Mouse (Mus musculus): ENCODE measurements around the gene Galnt7. TPM values are rescaled to one million over a fixed set of nuclear protein-coding genes. Genes with fewer than 3 reads are reported as not detected.

Gene Galnt7
- polyA plus RNA-seq, 1 experiment from 2014 or later, result 11.7 TPM

GRCm38 (mm10) chr8:57575336-57575735, 77.5 kb downstream of the Galnt7 start:
- Histone ChIP-seq H3K27ac (replicated peaks) (no peak overlapping the region), H3K27me3 (no peaks in the 10 kb centered on the region; the same call in 1 of the 2 replicates), H3K4me1 (replicated peaks) (peaks cover 21% of the 10 kb centered on the region), H3K4me2 (no peak overlapping the region), H3K9ac (no peak overlapping the region), H3K9me3 (no peaks in the 10 kb centered on the region), H3K36me3 (no peaks in the 10 kb centered on the region), H3K4me3 (no peak overlapping the region)
- 83% methylated on average over 9 of the region's 9 CpGs for WGBS
- ATAC-seq (ENCODE audit: low read depth), result no peak

DNA sequence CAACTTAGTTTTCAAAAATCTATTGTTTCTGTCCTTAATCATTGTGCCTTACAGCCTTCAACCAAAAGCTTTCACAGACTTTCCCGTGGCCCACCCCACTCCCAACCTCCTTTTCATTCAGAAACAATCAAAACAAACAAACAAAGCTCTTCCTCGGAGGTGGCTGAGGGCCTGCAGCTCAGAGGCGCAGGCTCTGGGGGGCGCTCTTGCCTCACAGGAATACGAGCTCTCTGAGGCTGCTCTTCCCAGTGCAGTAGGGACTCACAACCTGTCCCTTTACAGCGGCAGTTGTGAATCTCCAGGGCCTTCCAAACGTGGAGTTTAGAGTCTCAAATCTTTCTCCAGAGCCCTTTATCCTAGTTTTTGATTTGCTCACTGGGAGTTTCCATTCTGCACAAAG, 78.4 kb downstream of the Galnt7 start:
- no peak overlapping the region for H3K27ac ChIP-seq (replicated peaks)
- no peak overlapping the region for H3K4me3 ChIP-seq
- H3K27me3 ChIP-seq, result no peaks in the 10 kb centered on the region; the same call in 1 of the 2 replicates

DNA sequence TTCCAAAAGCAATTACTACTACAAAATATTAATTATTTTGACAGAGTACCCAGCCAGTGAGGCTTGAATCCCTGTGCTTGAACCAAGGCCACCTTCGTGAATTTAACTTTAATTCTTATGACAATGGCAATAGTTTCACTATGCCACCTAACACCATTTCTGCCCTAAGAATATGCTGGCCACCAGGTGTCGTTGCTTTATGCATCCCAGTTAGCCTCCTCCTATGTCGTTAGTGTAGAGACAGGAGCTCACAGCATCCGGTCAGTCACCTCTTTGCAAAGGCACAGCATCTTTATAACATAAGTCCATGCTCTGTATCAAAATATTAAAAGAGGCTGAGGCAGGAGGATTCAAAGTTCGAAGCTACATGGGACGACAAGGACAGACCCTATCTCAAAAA, 79.0 kb downstream of the Galnt7 start:
- Histone ChIP-seq H3K36me3 (no peaks in the 10 kb centered on the region), H3K9ac (no peak overlapping the region), H3K4me1 (replicated peaks) (peaks cover 28% of the 10 kb centered on the region), H3K27ac (replicated peaks) (no peak overlapping the region), H3K27me3 (no peaks in the 10 kb centered on the region; the same call in 1 of the 2 replicates), H3K4me2 (no peak overlapping the region), H3K9me3 (no peaks in the 10 kb centered on the region), H3K4me3 (no peak overlapping the region)
- 83% methylated on average over 6 of the region's 6 CpGs for WGBS
- ATAC-seq (ENCODE audit: low read depth), result no peak

More for the DNA sequence above, 78.4 kb downstream of the Galnt7 start:
- WGBS, result 9% methylated on average over 7 of the region's 7 CpGs
- H3K4me1 ChIP-seq (replicated peaks), result peaks cover 22% of the 10 kb centered on the region
- no peak overlapping the region for H3K9ac ChIP-seq
- peak; percentile 81 for ATAC-seq (ENCODE audit: low read depth)
- H3K4me2 ChIP-seq, result no peak overlapping the region
- no peaks in the 10 kb centered on the region for H3K36me3 ChIP-seq
- H3K9me3 ChIP-seq, result no peaks in the 10 kb centered on the region

GRCm38 (mm10) chr8:57569886-57570285, 82.9 kb downstream of the Galnt7 start:
- no peak overlapping the region for H3K4me3 ChIP-seq
- no peak overlapping the region for H3K9ac ChIP-seq
- H3K27ac ChIP-seq (replicated peaks), result no peak overlapping the region
- 82% methylated on average over 6 of the region's 6 CpGs for WGBS
- no peak for ATAC-seq (ENCODE audit: low read depth)
- no peaks in the 10 kb centered on the region for H3K27me3 ChIP-seq
- H3K9me3 ChIP-seq, result no peaks in the 10 kb centered on the region
- H3K4me1 ChIP-seq (replicated peaks), result peaks cover 29% of the 10 kb centered on the region
- no peaks in the 10 kb centered on the region for H3K36me3 ChIP-seq
- H3K4me2 ChIP-seq, result no peak overlapping the region

- Histone ChIP-seq H3K36me3 (no peaks in the 10 kb centered on the region), H3K9ac (no peak overlapping the region), H3K4me3 (no peak overlapping the region), H3K4me1 (replicated peaks) (peaks cover 25% of the 10 kb centered on the region), H3K4me2 (no peak overlapping the region), H3K27me3 (no peaks in the 10 kb centered on the region), H3K27ac (replicated peaks) (no peak overlapping the region), H3K9me3 (no peaks in the 10 kb centered on the region)
- WGBS, result 50% methylated on average over 11 of the region's 11 CpGs
- peak; percentile 42; the same call in 1 of the 2 replicates for ATAC-seq (ENCODE audit: low read depth)
Measured at GRCm38 (mm10) chr8:57569400-57569795, 83.4 kb downstream of the Galnt7 start.

DNA sequence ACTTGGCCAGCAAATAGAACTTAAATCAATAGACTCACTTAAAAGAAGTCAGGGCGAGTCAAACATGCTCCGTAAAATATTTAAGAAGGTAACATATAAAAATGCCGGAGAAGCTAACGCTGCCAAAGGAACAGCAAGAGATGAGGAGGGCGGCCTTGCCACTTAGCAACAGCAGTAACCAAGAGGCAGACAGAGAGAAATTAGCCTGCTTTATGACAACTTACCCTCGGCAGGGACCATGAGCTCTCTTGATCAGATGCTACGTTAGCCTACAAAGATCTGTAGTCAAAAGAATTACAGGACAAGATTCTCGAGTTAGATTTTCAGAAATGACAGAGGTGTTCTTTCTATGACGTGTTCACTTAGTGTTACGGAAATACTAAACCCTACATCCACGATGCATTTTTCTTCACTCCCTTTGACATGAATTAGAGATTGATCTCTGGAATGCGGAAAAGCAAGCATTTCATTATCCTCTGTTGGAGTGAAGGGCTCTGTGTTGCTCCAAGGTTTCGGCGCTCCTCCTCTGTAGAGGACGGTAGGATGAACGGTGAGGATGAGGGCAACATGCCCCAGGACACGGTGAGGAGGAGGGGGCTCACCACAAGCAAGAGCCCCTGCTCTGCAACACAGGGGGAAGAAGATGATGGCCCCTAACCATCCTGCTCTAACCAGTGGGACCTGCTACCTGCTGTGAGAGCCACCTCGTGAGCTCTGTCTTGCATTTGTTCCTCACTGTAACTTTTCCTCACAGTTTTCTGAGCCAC, 84.0 kb downstream of the Galnt7 start:
- Histone ChIP-seq H3K27ac (replicated peaks) (no peak overlapping the region), H3K27me3 (no peaks in the 10 kb centered on the region), H3K4me2 (no peak overlapping the region), H3K4me1 (replicated peaks) (peaks cover 23% of the 10 kb centered on the region), H3K4me3 (no peak overlapping the region), H3K9me3 (no peaks in the 10 kb centered on the region), H3K9ac (no peak overlapping the region), H3K36me3 (no peaks in the 10 kb centered on the region)
- 65% methylated on average over 18 of the region's 18 CpGs for WGBS
- 0 out of 2 replicates have a peak, but pooled peaks have one; percentile 26 for ATAC-seq (ENCODE audit: low read depth)

DNA sequence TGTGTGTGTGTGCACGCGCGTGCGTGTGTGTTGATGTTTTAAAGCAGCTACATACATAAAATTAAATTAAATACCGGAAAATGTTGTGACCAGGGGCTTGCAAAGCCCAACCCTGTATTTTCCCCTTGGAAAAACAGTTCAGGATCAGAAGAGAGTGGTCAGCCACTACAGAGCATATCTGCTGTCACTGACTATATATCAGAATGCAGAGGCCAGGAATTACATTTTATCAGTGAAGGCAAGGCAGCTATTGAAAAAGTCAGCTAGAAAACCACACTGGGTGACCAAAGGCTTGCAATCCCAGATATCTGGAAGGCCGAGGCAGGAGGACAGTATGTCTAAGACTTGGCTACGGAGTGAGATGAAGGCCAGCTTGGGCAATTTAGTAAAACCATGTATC, 84.8 kb downstream of the Galnt7 start:
- Histone ChIP-seq H3K4me3 (no peak overlapping the region), H3K27me3 (no peaks in the 10 kb centered on the region), H3K36me3 (no peaks in the 10 kb centered on the region), H3K27ac (replicated peaks) (no peak overlapping the region; the same call in 1 of the 2 replicates), H3K4me2 (no peak overlapping the region), H3K9me3 (no peaks in the 10 kb centered on the region), H3K4me1 (replicated peaks) (peaks cover 23% of the 10 kb centered on the region), H3K9ac (0 out of 2 replicates have a peak overlapping the region, but pooled peaks have one; percentile 22)
- 57% methylated on average over 7 of the region's 7 CpGs for WGBS
- ATAC-seq (ENCODE audit: low read depth), result no peak

DNA sequence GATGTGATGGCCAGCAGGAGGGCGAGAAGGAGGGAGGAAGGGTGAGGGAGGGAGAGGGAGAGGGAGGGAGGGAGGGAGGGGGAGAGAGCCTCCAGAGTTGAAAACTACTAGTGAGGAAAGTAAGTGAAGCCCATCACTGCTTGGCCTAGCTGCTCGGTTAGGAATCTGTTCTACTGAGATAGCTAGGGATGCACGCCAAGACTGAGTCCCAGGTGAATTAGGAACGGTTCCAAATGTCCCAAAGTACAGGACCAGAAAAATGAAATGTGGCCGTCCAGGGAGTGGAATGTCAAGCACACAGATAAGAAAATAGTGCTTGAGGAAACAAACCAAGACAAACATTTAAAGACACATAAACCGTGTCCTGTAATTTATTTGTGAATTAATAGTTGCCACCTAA, 87.8 kb downstream of the Galnt7 start:
- Histone ChIP-seq H3K36me3 (no peaks in the 10 kb centered on the region), H3K27me3 (no peaks in the 10 kb centered on the region), H3K9ac (no peak overlapping the region), H3K4me2 (no peak overlapping the region), H3K9me3 (no peaks in the 10 kb centered on the region), H3K4me1 (replicated peaks) (peaks cover 23% of the 10 kb centered on the region), H3K27ac (replicated peaks) (no peak overlapping the region), H3K4me3 (no peak overlapping the region)
- ATAC-seq (ENCODE audit: low read depth), result no peak
- WGBS, result 75% methylated on average over 6 of the region's 6 CpGs

DNA sequence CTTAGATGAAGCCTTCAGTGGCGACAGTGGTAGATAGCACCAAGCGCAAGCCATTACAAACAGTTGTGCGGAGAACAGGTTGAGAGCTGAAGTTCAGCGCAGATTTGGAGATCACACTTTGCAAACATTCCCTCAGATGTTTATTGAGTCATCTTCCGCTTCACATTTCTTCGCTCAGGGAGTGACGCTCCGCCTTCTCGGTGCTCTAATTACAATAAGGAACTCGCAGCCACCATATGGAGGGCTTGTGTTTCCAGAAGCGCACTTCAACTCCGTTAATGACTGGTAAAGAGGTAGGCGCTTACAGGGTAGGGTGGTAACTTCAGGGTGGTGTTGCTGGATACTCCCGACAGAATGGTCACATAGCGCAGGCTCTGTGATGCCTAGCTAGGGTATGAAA, 89.1 kb downstream of the Galnt7 start:
- 96% methylated on average over 15 of the region's 15 CpGs for WGBS
- Histone ChIP-seq H3K27ac (replicated peaks) (no peak overlapping the region), H3K4me2 (no peak overlapping the region), H3K9me3 (no peaks in the 10 kb centered on the region), H3K4me3 (no peak overlapping the region), H3K4me1 (replicated peaks) (peaks cover 15% of the 10 kb centered on the region), H3K9ac (no peak overlapping the region), H3K36me3 (no peaks in the 10 kb centered on the region), H3K27me3 (no peaks in the 10 kb centered on the region)
- ATAC-seq (ENCODE audit: low read depth), result no peak

GRCm38 (mm10) chr8:57562741-57563140, 90.1 kb downstream of the Galnt7 start:
- H3K4me3 ChIP-seq, result no peak overlapping the region
- no peaks in the 10 kb centered on the region for H3K36me3 ChIP-seq
- no peaks in the 10 kb centered on the region for H3K9me3 ChIP-seq
- no peak overlapping the region for H3K4me2 ChIP-seq
- H3K4me1 ChIP-seq (replicated peaks), result peaks cover 7% of the 10 kb centered on the region
- no peak overlapping the region for H3K27ac ChIP-seq (replicated peaks)
- no peak overlapping the region for H3K9ac ChIP-seq
- 88% methylated on average over 3 of the region's 3 CpGs for WGBS
- no peaks in the 10 kb centered on the region for H3K27me3 ChIP-seq
- ATAC-seq (ENCODE audit: low read depth), result no peak

GRCm38 (mm10) chr8:57560926-57561325, 91.9 kb downstream of the Galnt7 start:
- ATAC-seq (ENCODE audit: low read depth), result no peak

DNA sequence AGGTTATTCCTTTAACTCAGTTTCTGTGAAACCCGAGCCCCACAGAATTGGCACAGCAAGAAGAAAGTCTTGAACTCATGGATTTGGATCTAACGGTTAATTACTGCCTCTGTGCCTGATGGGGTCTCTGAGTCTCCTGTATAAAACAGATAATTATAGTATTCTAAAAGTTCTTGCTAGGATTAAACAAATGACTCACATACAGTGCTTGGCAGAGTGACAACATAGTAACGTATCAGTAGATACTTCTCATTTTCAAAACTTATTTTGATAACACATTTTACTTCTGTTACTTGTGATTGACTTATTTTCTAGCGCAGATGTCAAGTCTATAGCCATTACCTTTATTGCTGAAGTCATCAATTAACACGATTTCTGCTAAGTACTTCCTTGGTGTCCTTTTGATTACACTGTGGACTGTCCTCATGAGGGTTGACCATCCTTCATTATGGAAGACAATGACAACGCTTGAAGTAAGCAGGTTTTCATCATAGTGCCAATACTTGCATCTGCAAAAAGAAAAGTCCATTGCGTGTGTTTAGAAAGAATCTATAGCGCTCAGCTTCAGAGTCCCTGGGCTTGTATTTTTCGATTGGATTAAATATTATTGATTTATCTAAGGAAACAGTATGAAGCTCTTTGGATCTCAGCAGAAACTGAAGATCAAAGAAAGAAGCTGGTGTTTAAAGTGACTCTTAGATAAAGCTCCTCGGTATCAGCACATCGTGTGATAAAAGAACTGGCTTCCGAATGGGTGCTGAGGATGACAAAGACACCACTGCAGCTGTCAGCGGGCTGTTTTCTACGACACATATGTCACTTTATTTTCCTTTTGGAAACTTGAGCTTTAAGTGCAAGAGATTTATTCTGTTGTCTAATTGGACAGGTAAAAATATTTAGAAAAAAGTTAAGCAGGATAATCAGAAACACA, 100.5 kb downstream of the Galnt7 start:
- Histone ChIP-seq H3K4me1 (replicated peaks) (peaks cover 6% of the 10 kb centered on the region), H3K4me3 (no peak overlapping the region), H3K36me3 (peaks cover 4% of the 10 kb centered on the region; the same call in 1 of the 2 replicates), H3K9ac (no peak overlapping the region), H3K9me3 (no peaks in the 10 kb centered on the region), H3K27me3 (no peaks in the 10 kb centered on the region), H3K27ac (replicated peaks) (no peak overlapping the region), H3K4me2 (no peak overlapping the region)
- no peak for ATAC-seq (ENCODE audit: low read depth)
- 90% methylated on average over 14 of the region's 14 CpGs for WGBS

More at GRCm38 (mm10) chr8:57560926-57561325, 91.9 kb downstream of the Galnt7 start:
- H3K27me3 ChIP-seq, result no peaks in the 10 kb centered on the region
- H3K4me2 ChIP-seq, result no peak overlapping the region
- no peak overlapping the region for H3K9ac ChIP-seq
- H3K4me1 ChIP-seq (replicated peaks), result no peaks in the 10 kb centered on the region
- H3K4me3 ChIP-seq, result no peak overlapping the region
- H3K27ac ChIP-seq (replicated peaks), result no peak overlapping the region
- 80% methylated on average over 9 of the region's 9 CpGs for WGBS
- no peaks in the 10 kb centered on the region for H3K36me3 ChIP-seq
- no peaks in the 10 kb centered on the region for H3K9me3 ChIP-seq
